Mouse (Mus musculus) myocyte (in vitro differentiated cells): ENCODE measurements around the gene Ppp1r16b. TPM values are rescaled to one million over a fixed set of nuclear protein-coding genes. Genes with fewer than 3 reads are reported as not detected.

Experiments
- H3K27me3 ChIP-seq: one replicate; pipeline ENCODE4 v1.6.1; 2011; ENCODE audit not compliant: control insufficient read depth, insufficient read depth, insufficient read length
- H3K36me3 ChIP-seq: one replicate; pipeline ENCODE4 v1.6.1; 2011; ENCODE audit not compliant: control insufficient read depth, insufficient read depth
- H3K4me2 ChIP-seq: one replicate; pipeline ENCODE4 v1.6.1; 2011; ENCODE audit warnings: low read depth, control low read depth
- H3K4me3 ChIP-seq: one replicate; pipeline ENCODE4 v1.5.1; 2011; ENCODE audit warnings: mild to moderate bottlenecking, control low read depth, moderate library complexity
- H3K79me2 ChIP-seq: one replicate; pipeline ENCODE4 v1.6.1; 2011; ENCODE audit not compliant: control insufficient read depth, insufficient read depth
- H3ac ChIP-seq: one replicate; pipeline ENCODE4 v1.6.1; 2011; ENCODE audit not compliant: control insufficient read depth, insufficient read length
- CEBPB ChIP-seq: IDR thresholded peaks from 2 replicates; pipeline ENCODE4 v1.6.1; 2011; ENCODE audit warnings: mild to moderate bottlenecking, moderate library complexity; ENCODE audit not compliant: poor library complexity, insufficient read depth, severe bottlenecking
- E2F4 ChIP-seq: IDR thresholded peaks from one replicate; pipeline ENCODE4 v1.6.1; 2011; ENCODE audit warnings: mild to moderate bottlenecking, control low read depth, moderate library complexity; ENCODE audit not compliant: insufficient read depth
- MAX ChIP-seq: IDR thresholded peaks from one replicate; pipeline ENCODE4 v1.6.1; 2011; ENCODE audit warnings: low read depth, mild to moderate bottlenecking, control low read depth
- MYOD1 ChIP-seq, 3 experiments: IDR thresholded peaks; one replicate each; pipeline ENCODE4 v1.6.1; 2011; ENCODE audit warnings: control low read depth in 2 of 3, low read depth in 2 of 3, mild to moderate bottlenecking in 2 of 3, moderate library complexity in 1 of 3; ENCODE audit not compliant: insufficient read length in 2 of 3, control insufficient read depth in 1 of 3
- MYOG ChIP-seq, 3 experiments: IDR thresholded peaks; one replicate each; pipeline ENCODE4 v1.6.1; 2011; ENCODE audit warnings: control low read depth in 2 of 3, low read depth in 2 of 3, mild to moderate bottlenecking in 2 of 3; ENCODE audit not compliant: insufficient read length in 2 of 3, control insufficient read depth in 1 of 3, insufficient read depth in 1 of 3
- POLR2A ChIP-seq: IDR thresholded peaks from one replicate; pipeline ENCODE4 v1.6.1; 2011; ENCODE audit warnings: low read depth, mild to moderate bottlenecking, control low read depth, moderate library complexity; ENCODE audit not compliant: insufficient read length
- POLR2AphosphoS2 ChIP-seq: IDR thresholded peaks from one replicate; pipeline ENCODE4 v1.6.1; 2011; ENCODE audit warnings: low read depth, control low read depth; ENCODE audit not compliant: insufficient read length
- REST ChIP-seq: IDR thresholded peaks from one replicate; pipeline ENCODE4 v1.6.1; 2011; ENCODE audit warnings: mild to moderate bottlenecking, control low read depth, moderate library complexity; ENCODE audit not compliant: insufficient read depth, insufficient read length
- SRF ChIP-seq: IDR thresholded peaks from one replicate; pipeline ENCODE4 v1.6.1; 2011; ENCODE audit warnings: low read depth; ENCODE audit not compliant: control insufficient read depth, insufficient read length
- TCF12 ChIP-seq: IDR thresholded peaks from one replicate; pipeline ENCODE4 v1.6.1; 2011; ENCODE audit warnings: mild to moderate bottlenecking, control low read depth; ENCODE audit not compliant: poor library complexity, insufficient read depth, severe bottlenecking
- TCF3 ChIP-seq: IDR thresholded peaks from one replicate; pipeline ENCODE4 v1.6.1; 2011; ENCODE audit warnings: low read depth, control low read depth; ENCODE audit not compliant: insufficient read length
- USF1 ChIP-seq: IDR thresholded peaks from one replicate; pipeline ENCODE4 v1.6.1; 2011; ENCODE audit warnings: low read depth, mild to moderate bottlenecking, control low read depth, moderate library complexity
- polyA plus RNA-seq: library from polyadenylated mRNA; unstranded; fragments of >200 nt; fragmentation: generic; extraction: Trizol; gene quantifications from one replicate; pipeline ENCODE4 v1.2.1, GENCODE M21; 2012; ENCODE audit warnings: missing spikeins

Ppp1r16b gene
- polyA plus RNA-seq, 1 experiment = 0.05 TPM

GRCm38 (mm10) chr2:158742431-158742830 is 77.2 kb downstream of the Ppp1r16b start:
- Histone ChIP-seq H3K27me3 (no peaks in the 10 kb centered on the region), H3K79me2 (no peaks in the 10 kb centered on the region), H3ac (no peak overlapping the region), H3K4me2 (no peak overlapping the region), H3K4me3 (no peak overlapping the region), H3K36me3 (no peaks in the 10 kb centered on the region)
- TF ChIP-seq REST (no peak), POLR2AphosphoS2 (no peak), MAX (no peak), TCF12 (no peak), MYOD1 (IDR thresholded peaks at IDR 0.05; ENCODE audit: control insufficient read depth in 1 of 3, insufficient read length in 2 of 3, low read depth in 2 of 3) (no peak), MYOG (IDR thresholded peaks at IDR 0.05; ENCODE audit: control insufficient read depth in 1 of 3, insufficient read depth in 1 of 3, insufficient read length in 2 of 3, low read depth in 2 of 3) (no peak), CEBPB (no peak), TCF3 (no peak), SRF (no peak), USF1 (no peak), E2F4 (no peak), POLR2A (no peak)

- H3K79me2 ChIP-seq = no peaks in the 10 kb centered on the region
- no peaks in the 10 kb centered on the region for H3K27me3 ChIP-seq
- H3ac ChIP-seq = no peak overlapping the region
- no peak overlapping the region for H3K4me3 ChIP-seq
- no peak overlapping the region for H3K4me2 ChIP-seq
- no peak for TF ChIP-seq TCF3
- TF ChIP-seq POLR2AphosphoS2 = no peak
- no peak for TF ChIP-seq USF1
- TF ChIP-seq TCF12 = no peak
- TF ChIP-seq MYOD1 (IDR thresholded peaks at IDR 0.05; ENCODE audit: control insufficient read depth in 1 of 3, insufficient read length in 2 of 3, low read depth in 2 of 3) = no peak
- no peak for TF ChIP-seq MYOG (IDR thresholded peaks at IDR 0.05; ENCODE audit: control insufficient read depth in 1 of 3, insufficient read depth in 1 of 3, insufficient read length in 2 of 3, low read depth in 2 of 3)
- TF ChIP-seq SRF = no peak
- TF ChIP-seq POLR2A = no peak
- no peak for TF ChIP-seq CEBPB
- no peak for TF ChIP-seq MAX
- TF ChIP-seq E2F4 = no peak
- no peak for TF ChIP-seq REST
- no peaks in the 10 kb centered on the region for H3K36me3 ChIP-seq
These were observed 78.4 kb downstream of the Ppp1r16b start for GRCm38 (mm10) chr2:158743518-158744141.

- Histone ChIP-seq H3K4me2 (no peak overlapping the region), H3K79me2 (no peaks in the 10 kb centered on the region), H3ac (no peak overlapping the region), H3K4me3 (no peak overlapping the region), H3K27me3 (no peaks in the 10 kb centered on the region), H3K36me3 (no peaks in the 10 kb centered on the region)
- TF ChIP-seq MAX (no peak), REST (no peak), TCF3 (no peak), MYOG (IDR thresholded peaks at IDR 0.05; ENCODE audit: control insufficient read depth in 1 of 3, insufficient read depth in 1 of 3, insufficient read length in 2 of 3, low read depth in 2 of 3) (no peak)
These were observed 79.9 kb downstream of the Ppp1r16b start for GRCm38 (mm10) chr2:158745049-158745482.

GRCm38 (mm10) chr2:158746164-158746563 is 81.0 kb downstream of the Ppp1r16b start:
- no peak overlapping the region for H3K4me2 ChIP-seq
- TF ChIP-seq POLR2AphosphoS2 (no peak), REST (no peak), SRF (no peak), TCF12 (no peak), MAX (no peak), MYOG (IDR thresholded peaks at IDR 0.05; ENCODE audit: control insufficient read depth in 1 of 3, insufficient read depth in 1 of 3, insufficient read length in 2 of 3, low read depth in 2 of 3) (no peak), POLR2A (no peak), CEBPB (no peak), MYOD1 (IDR thresholded peaks at IDR 0.05; ENCODE audit: control insufficient read depth in 1 of 3, insufficient read length in 2 of 3, low read depth in 2 of 3) (no peak), E2F4 (no peak), USF1 (no peak), TCF3 (no peak)
- H3K4me3 ChIP-seq = no peak overlapping the region
- H3ac ChIP-seq = no peak overlapping the region
- H3K27me3 ChIP-seq = peaks cover 7% of the 10 kb centered on the region
- H3K36me3 ChIP-seq = no peaks in the 10 kb centered on the region
- H3K79me2 ChIP-seq = no peaks in the 10 kb centered on the region

GRCm38 (mm10) chr2:158749366-158749765 is 84.2 kb downstream of the Ppp1r16b start:
- H3K4me2 ChIP-seq = no peak overlapping the region
- no peak overlapping the region for H3K4me3 ChIP-seq
- no peaks in the 10 kb centered on the region for H3K36me3 ChIP-seq
- no peak overlapping the region for H3ac ChIP-seq
- peaks cover 21% of the 10 kb centered on the region for H3K27me3 ChIP-seq
- no peaks in the 10 kb centered on the region for H3K79me2 ChIP-seq
- TF ChIP-seq USF1 = no peak
- TF ChIP-seq SRF = no peak
- no peak for TF ChIP-seq POLR2AphosphoS2
- TF ChIP-seq MAX = no peak
- TF ChIP-seq REST = no peak
- no peak for TF ChIP-seq CEBPB
- TF ChIP-seq MYOG (IDR thresholded peaks at IDR 0.05; ENCODE audit: control insufficient read depth in 1 of 3, insufficient read depth in 1 of 3, insufficient read length in 2 of 3, low read depth in 2 of 3) = no peak
